Mouse (Mus musculus) E14TG2a.4 (cell line): ENCODE measurements around the gene Srsf1.

ENCODE experiments used
- CTCF ChIP-seq: conservative IDR thresholded peaks from 2 replicates; pipeline ENCODE4 v1.5.1; 2014; ENCODE audit warnings: low read length
- NANOG ChIP-seq: IDR thresholded peaks from 2 replicates; pipeline ENCODE4 v1.6.1; 2014; ENCODE audit warnings: borderline replicate concordance, low read length, mixed read lengths

- no peak for TF ChIP-seq CTCF
- no peak for TF ChIP-seq NANOG
These were observed 51.8 kb downstream of the Srsf1 start for GRCm38 (mm10) chr11:88098787-88099598.
